Mouse (Mus musculus): Measurements from ENCODE around the gene Adck1. TPM values are rescaled to one million over a fixed set of nuclear protein-coding genes. Genes with fewer than 3 reads are reported as not detected.

Gene Adck1
- polyA plus RNA-seq, 1 experiment from 2014 or later: 11.3 TPM

DNA sequence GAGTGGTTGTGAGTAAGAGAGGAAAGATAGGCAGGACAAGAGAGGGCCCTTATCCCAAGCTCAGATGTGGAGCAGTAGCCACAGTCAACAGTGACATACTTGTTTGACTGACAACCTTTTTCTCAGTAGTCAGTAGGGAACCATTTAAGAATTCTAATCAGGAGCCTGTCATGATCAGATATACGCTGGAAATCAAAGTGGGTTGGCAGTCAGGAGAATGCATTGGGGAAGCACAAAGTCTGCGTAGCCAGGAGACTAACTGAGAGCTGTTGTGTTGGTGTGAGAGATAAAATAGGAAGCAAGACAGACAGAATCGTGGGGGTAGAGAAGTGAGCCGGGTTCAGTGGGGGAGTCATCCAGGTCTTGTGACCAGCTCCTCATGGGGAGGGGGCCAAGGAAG lies 71.9 kb downstream of the Adck1 start:
- Histone ChIP-seq H3K27ac (no peak overlapping the region), H3K36me3 (peaks cover 4% of the 10 kb centered on the region), H3K4me2 (no peak overlapping the region), H3K4me3 (no peak overlapping the region), H3K9ac (no peak overlapping the region), H3K27me3 (replicated peaks) (no peaks in the 10 kb centered on the region), H3K9me3 (replicated peaks) (no peaks in the 10 kb centered on the region), H3K4me1 (peaks cover 13% of the 10 kb centered on the region)
- no peak for ATAC-seq
- 34% methylated on average over 4 of the region's 4 CpGs for WGBS (ENCODE audit: insufficient replicate concordance)

DNA sequence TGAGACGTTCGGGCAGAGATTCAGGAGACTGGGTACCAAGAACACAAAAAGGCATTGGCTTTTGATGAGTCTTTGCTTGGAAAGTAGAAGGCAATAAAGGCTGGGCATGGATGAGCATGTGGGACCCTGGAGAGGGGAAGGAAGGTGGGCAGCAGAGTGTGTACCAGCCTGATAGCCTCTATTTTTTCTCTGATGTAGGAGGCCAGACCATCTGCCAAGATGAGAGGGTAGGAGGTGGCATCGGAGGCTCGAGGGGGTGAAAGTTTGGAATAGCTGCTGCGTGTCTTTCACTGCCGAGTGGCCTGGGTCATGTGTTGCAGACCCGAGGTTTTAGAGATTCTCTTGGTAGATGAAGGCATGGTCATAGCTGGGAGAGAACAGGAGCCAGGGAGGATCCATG lies 72.8 kb downstream of the Adck1 start:
- ATAC-seq: no peak
- Histone ChIP-seq H3K4me1 (peaks cover 16% of the 10 kb centered on the region), H3K27ac (no peak overlapping the region), H3K4me3 (no peak overlapping the region), H3K9ac (no peak overlapping the region), H3K27me3 (replicated peaks) (no peaks in the 10 kb centered on the region), H3K9me3 (replicated peaks) (no peaks in the 10 kb centered on the region), H3K4me2 (no peak overlapping the region), H3K36me3 (peaks cover 4% of the 10 kb centered on the region)
- WGBS (ENCODE audit: insufficient replicate concordance): 81% methylated on average over 7 of the region's 7 CpGs

DNA sequence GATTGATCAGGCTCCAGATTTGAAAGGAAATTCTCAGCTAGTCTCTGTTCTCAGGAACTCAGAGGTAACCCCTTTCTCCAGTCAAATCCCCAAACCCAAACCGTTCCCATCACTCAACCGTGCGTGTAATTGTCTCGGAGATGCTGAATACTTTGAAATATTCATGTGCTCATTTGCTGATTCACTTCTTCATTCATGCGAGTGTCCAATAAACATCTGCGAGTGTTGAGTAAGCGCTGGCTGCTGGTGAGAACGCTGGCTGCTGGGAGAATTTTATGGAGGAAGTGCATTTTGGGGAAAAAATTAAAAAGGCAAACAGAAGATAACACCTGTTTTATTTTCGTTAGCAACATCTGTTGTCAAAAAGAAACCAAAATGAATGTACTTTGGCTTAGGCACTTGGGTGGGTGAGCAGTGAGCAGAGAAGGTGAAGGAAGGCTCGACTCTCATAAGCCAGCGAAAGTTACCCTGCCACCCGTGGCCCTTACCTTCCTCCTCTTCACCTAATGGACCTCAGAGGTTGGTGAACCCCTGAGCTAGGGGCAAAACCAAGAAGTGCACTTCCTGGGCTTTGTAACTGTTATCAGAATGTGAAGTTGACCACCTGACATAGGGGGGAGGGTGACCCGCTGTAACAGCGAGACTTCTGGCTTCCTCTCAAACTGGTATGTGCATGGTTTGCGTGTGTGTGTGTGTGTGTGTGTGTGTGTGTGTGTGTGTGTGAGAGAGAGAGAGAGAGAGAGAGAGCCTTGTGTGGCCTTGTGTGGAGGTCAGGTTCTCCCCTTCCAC lies 76.8 kb downstream of the Adck1 start:
- 63% methylated on average over 15 of the region's 15 CpGs for WGBS (ENCODE audit: insufficient replicate concordance)
- no peaks in the 10 kb centered on the region for H3K27me3 ChIP-seq (replicated peaks)
- H3K4me3 ChIP-seq: no peak overlapping the region
- H3K9me3 ChIP-seq (replicated peaks): no peaks in the 10 kb centered on the region
- H3K4me1 ChIP-seq: peaks cover 7% of the 10 kb centered on the region; the same call in 1 of the 2 replicates
- H3K9ac ChIP-seq: no peak overlapping the region
- ATAC-seq: no peak
- no peak overlapping the region for H3K27ac ChIP-seq
- H3K36me3 ChIP-seq: no peaks in the 10 kb centered on the region; the same call in 1 of the 2 replicates
- H3K4me2 ChIP-seq: no peak overlapping the region

DNA sequence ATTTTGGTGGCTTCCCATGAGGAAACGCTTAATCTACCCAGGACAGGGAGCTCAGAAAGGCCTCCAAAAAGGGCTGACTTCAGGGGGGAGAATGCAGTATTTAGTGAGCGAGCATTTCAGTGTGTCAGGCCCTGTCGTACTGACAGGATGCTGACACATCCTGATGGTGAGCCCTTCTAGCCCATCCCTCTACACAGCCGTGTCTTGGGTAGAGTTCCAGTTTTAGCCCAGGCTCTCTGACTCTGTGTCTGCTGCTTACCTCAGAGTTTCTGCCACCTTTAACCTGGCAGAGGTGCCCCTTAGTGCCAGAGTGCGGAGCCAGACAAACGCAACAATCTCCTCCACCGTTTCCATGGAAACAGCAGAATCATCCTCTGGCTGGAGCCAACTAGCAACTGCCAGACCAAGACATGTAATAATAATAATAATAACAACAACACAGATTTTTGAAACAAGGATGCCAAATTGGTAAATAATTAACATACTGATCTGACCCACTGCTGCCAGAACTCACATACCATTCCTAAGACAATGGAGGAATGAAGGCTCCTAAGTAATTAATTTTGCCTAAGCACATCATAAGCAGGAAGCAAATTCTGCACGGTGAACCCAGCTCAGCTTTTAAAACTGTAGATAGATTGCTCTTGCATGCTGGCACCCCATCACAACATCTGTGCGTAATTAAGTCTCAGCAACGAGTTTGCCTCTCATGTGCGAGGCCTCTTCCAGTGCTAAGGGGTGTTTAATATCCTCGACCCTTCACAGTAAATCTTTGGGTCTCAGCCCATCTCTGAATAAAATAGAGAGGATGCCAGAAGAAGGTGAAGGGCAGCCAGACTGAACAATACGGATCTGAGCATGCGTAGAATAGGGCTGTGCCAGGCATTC lies 81.8 kb downstream of the Adck1 start:
- H3K4me2 ChIP-seq: no peak overlapping the region
- no peak overlapping the region for H3K27ac ChIP-seq
- H3K9me3 ChIP-seq (replicated peaks): no peaks in the 10 kb centered on the region
- no peak overlapping the region for H3K4me3 ChIP-seq
- no peak for ATAC-seq
- H3K4me1 ChIP-seq: peaks cover 4% of the 10 kb centered on the region; the same call in 1 of the 2 replicates
- WGBS (ENCODE audit: insufficient replicate concordance): 77% methylated on average over 14 of the region's 14 CpGs
- peaks cover 5% of the 10 kb centered on the region; the same call in 1 of the 2 replicates for H3K36me3 ChIP-seq
- no peaks in the 10 kb centered on the region for H3K27me3 ChIP-seq (replicated peaks)
- H3K9ac ChIP-seq: no peak overlapping the region

DNA sequence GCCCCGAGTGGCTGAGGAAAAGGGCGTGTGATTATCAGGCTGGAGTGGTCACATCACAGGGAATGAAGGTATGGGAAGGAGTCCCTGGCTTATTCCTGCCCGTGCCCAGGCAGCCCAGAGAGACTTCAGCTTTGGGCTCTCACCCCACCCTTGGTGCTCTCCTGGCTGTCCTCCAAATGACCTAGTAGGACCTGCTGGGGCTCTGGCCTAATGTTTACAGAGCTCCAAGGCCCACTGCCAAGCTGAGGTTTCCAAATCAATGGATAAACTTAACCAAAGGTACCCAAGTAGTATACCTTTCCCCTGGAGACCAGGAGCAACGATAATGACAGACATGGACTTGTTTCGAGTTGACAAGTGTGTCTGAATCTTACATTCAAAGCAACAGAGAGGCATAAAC lies 83.7 kb downstream of the Adck1 start:
- Histone ChIP-seq H3K9ac (no peak overlapping the region), H3K9me3 (replicated peaks) (no peaks in the 10 kb centered on the region), H3K27ac (no peak overlapping the region), H3K4me1 (no peaks in the 10 kb centered on the region), H3K4me2 (no peak overlapping the region), H3K27me3 (replicated peaks) (no peaks in the 10 kb centered on the region), H3K36me3 (peaks cover 6% of the 10 kb centered on the region; the same call in 1 of the 2 replicates), H3K4me3 (no peak overlapping the region)
- WGBS (ENCODE audit: insufficient replicate concordance): 67% methylated on average over 5 of the region's 5 CpGs
- ATAC-seq: no peak

DNA sequence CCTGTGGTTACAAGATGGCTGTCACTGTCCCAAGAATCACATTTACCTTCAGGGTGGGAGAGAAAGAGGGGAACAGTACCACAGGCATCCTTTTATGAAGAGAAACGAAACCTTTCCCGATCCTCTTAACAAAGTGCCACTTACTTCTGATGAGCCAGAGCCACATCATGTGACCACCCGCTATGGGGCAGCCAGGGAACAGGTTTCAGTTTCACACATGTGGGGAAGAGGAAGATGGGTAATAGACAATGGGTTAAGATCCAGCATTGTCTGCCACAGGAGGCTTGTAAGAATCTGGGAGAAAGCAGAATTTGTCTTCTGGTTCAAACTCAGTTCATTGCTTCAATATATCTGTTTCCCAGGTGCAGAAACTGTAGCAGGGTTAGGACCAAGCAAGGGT lies 85.1 kb downstream of the Adck1 start:
- Histone ChIP-seq H3K27me3 (replicated peaks) (no peaks in the 10 kb centered on the region), H3K4me3 (no peak overlapping the region), H3K9ac (no peak overlapping the region), H3K9me3 (replicated peaks) (no peaks in the 10 kb centered on the region), H3K4me1 (no peaks in the 10 kb centered on the region), H3K27ac (no peak overlapping the region), H3K36me3 (peaks cover 8% of the 10 kb centered on the region), H3K4me2 (no peak overlapping the region)
- WGBS (ENCODE audit: insufficient replicate concordance): 78% methylated on average over 3 of the region's 3 CpGs
- ATAC-seq: no peak

DNA sequence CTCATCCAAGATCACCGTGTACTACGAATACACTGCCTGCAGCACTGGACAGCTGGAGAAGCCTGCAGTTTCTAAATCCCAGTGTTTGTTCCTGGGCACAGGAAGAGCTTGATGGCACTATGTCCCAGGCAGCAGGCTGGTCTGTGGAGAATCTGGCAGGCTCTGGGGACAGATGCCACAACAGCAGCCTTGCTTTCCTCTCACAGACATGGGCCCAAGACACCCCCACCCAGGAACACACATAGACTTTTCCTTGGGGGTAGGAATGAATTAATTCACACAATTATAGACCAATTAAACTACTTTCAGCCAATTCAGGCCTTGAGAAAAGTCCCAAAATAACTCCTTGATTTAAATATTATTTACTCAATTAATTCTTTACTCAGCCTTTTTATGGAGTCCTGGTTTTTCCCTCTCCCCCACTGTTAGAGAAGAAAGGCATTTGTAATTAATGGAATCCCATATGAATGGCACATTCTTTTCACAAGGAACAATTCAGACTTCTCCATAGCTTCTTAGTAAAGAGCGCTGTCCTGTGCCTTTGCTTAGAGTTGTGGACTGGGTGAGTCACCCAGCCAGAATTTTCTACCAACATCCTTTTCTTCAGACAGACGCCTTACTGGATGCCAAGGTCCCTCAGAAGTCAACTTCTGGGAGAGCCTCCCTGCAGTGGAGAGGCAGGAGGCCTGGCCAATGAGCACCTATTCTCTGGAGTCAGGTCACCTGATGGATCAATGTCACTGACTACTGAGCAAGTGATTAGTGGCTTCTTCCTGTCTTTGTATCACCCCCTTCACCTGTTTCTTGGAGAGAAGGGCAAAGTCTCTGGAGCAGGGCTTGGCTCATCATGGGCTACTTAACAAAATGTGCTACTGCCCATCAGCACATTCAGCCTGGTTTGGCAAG lies 90.6 kb downstream of the Adck1 start:
- Histone ChIP-seq H3K9ac (no peak overlapping the region), H3K27me3 (replicated peaks) (no peaks in the 10 kb centered on the region), H3K27ac (no peak overlapping the region), H3K9me3 (replicated peaks) (no peaks in the 10 kb centered on the region), H3K4me3 (no peak overlapping the region), H3K36me3 (peaks cover 11% of the 10 kb centered on the region), H3K4me2 (no peak overlapping the region), H3K4me1 (no peaks in the 10 kb centered on the region)
- ATAC-seq: no peak
- WGBS (ENCODE audit: insufficient replicate concordance): 77% methylated on average over 4 of the region's 4 CpGs

DNA sequence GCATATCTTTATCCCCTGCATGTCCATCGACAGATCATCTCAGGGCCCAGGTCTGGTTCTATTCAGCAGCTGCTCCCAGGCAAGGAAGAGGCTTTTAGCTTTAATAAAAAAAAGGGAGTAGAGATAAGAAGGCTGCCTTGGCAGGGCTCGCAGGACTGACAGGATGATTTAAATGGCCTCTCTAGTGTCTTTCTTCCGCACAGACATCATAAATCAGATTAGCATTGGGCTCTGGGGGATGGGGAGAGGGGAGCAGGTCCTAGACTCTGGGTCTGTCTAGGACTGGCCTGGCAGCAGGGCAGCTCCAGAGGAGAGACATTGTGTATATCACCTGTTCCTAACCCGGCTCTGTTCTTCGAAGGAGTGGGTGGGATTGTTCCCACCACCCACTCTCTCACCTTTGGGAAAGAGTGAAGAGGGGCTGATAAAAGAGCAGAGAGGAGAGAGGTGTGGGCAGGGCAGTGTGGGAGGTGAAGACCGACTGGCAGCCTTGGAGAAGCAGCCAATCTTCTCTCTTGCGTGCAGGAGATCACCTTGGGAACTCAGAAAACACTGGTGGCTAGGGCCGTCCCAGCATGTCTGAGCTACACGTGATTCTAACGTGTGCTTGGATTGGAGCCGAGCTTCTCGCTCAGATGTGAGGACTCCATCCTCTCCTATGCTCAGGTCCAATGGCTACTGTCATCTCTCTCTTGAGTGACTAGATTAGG lies 94.5 kb downstream of the Adck1 start:
- H3K4me2 ChIP-seq: no peak overlapping the region
- H3K27me3 ChIP-seq (replicated peaks): no peaks in the 10 kb centered on the region
- H3K27ac ChIP-seq: no peak overlapping the region
- peaks cover 17% of the 10 kb centered on the region for H3K4me1 ChIP-seq
- no peak for ATAC-seq
- no peak overlapping the region for H3K4me3 ChIP-seq
- no peak overlapping the region for H3K9ac ChIP-seq
- H3K9me3 ChIP-seq (replicated peaks): no peaks in the 10 kb centered on the region
- WGBS (ENCODE audit: insufficient replicate concordance): 76% methylated on average over 12 of the region's 12 CpGs
- H3K36me3 ChIP-seq: peaks cover 4% of the 10 kb centered on the region

DNA sequence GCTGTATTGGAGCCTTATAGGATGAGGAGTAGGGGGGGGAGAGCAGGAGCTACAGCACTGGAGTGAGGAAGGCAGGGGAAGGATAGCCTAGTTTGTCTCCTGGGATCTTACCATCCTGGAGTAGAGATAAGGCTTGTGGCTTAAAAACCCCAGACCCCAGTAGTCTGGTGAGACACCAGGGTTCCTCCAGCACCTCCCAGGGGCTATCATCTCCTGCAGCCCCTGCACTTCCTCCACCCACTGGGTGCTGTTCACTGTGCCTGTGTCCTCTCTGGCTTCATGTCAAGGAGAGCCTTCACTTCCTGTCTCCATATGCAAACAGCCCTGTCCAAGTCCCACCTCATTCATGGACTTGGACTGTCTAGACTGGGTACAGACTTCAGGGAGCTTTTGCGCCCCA lies 96.7 kb downstream of the Adck1 start:
- H3K4me1 ChIP-seq: peaks cover 20% of the 10 kb centered on the region
- H3K36me3 ChIP-seq: peaks cover 6% of the 10 kb centered on the region
- WGBS (ENCODE audit: insufficient replicate concordance): 82% methylated on average over 1 of the region's 1 CpGs

DNA sequence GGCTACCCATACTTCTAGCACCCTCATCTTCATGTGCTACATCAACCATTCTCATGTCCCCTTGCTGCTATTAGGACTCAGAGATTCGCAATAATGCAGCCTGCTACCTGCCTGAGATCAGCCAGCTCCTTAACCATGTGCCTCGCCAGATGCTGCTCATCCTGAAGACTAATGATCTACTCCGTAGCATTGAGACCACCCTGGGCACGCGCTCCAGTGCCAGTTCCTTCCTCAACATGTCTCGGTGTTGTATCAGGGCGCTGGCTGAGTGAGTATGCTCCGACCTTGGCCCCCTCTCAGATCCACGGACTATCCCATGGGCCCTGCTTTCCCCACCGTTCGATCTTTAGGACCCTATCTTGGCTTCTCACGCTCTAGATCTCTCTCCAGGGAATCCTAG lies 98.6 kb downstream of the Adck1 start:
- ATAC-seq: no peak
- Histone ChIP-seq H3K27me3 (replicated peaks) (no peaks in the 10 kb centered on the region), H3K9me3 (replicated peaks) (no peaks in the 10 kb centered on the region), H3K4me2 (no peak overlapping the region), H3K36me3 (peaks cover 6% of the 10 kb centered on the region), H3K4me3 (no peak overlapping the region), H3K4me1 (peaks cover 20% of the 10 kb centered on the region), H3K9ac (no peak overlapping the region), H3K27ac (no peak overlapping the region)
- WGBS (ENCODE audit: insufficient replicate concordance): 85% methylated on average over 12 of the region's 12 CpGs

More for the DNA sequence above, 96.7 kb downstream of the Adck1 start:
- Histone ChIP-seq H3K27ac (no peak overlapping the region), H3K4me2 (no peak overlapping the region), H3K4me3 (no peak overlapping the region), H3K27me3 (replicated peaks) (no peaks in the 10 kb centered on the region), H3K9ac (no peak overlapping the region), H3K9me3 (replicated peaks) (no peaks in the 10 kb centered on the region)
- no peak for ATAC-seq

DNA sequence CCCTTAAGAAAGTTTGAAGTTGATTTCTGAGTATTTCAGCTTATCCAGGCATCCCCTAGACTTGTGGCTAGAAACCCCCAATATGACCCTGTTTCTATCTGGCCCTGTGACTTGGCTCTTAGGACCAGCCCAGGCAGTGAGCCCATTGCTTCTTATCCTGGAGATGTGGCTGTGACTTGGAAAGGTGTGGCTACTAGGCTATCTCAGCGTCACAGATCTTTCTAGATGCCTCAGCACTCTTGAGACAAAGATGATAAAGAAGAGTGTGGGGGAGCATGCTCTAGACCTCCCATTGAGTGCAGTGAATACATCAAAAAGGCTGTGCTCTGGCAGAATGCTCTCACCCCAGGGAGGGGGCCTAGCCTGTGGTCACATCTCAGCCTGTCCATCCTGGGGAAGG lies 99.1 kb downstream of the Adck1 start:
- Histone ChIP-seq H3K27me3 (replicated peaks) (no peaks in the 10 kb centered on the region), H3K4me3 (no peak overlapping the region), H3K4me2 (no peak overlapping the region), H3K9me3 (replicated peaks) (no peaks in the 10 kb centered on the region), H3K9ac (no peak overlapping the region), H3K27ac (no peak overlapping the region), H3K36me3 (peaks cover 6% of the 10 kb centered on the region), H3K4me1 (peaks cover 20% of the 10 kb centered on the region)
- peak; percentile 74 for ATAC-seq
- WGBS (ENCODE audit: insufficient replicate concordance): 31% methylated on average over 1 of the region's 1 CpGs

Measured in liver, embryonic 12.5 days (tissue).